Mouse (Mus musculus) left cerebral cortex, adult 8-10 months (tissue): ENCODE data around the gene Usp10. TPM values are rescaled to one million over a fixed set of nuclear protein-coding genes. Genes with fewer than 3 reads are reported as not detected.

Source experiments
- DNase-seq, 2 experiments: peaks; one replicate each; pipeline ENCODE4 v3.0.0; 2022; ENCODE audit warnings: low spot score in 2 of 2
- total RNA-seq, 4 experiments: library from RNA; stranded (reverse); gene quantifications; 2 replicates each; pipeline ENCODE4 v1.2.4; 2022

Gene Usp10
- total RNA-seq, 4 experiments from 2014 or later: 79.8 to 83.3 (median 82.0) TPM

DNA sequence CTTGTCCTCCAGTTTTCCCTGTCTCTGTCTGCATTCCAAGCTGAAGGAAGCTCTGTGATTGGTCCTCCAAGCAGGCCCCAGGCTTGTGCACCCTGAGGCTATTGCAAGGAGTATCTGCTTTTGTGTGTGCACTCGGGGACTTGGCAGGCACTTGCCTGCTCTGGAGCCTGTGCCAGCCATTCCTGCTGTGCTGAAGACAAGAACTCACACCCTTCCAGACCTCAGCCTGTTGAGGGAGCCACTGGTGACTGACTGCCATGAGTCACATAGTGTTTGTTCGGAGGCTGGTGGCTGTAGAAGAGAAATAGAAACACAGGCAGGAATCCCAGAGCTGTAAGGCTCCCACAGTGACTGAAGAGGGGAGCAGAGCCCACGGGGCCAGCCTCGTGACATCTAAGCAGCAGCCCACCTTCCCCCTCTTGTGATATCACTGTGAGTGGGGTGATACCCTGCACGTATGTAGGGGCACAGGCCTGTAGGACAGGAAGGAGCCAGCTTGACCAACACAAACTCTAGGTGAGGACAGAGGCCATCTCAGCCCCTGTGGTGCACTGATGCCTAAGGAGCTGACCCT is 50.5 kb downstream of the Usp10 start:
- DNase-seq: peak in 1 of 2 experiments; percentile 77

DNA sequence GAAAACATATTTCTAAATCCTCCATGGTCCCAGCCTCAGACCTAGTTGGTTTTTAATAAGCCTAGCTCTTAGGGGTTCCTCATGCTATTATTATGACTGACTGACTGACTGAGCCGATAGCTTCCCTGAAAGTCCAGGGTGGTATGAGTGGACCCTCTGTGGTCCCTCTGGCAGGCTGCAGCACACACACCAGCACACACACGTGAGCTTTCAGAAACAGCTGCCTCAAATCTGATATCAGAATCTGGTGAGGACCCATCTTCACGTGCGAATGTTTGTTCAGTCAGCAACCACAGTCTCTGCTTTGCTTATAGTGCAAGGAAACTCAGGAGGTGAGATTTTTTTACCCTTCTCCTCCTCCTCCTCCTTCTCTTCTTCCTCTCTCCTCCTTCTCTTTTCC is 54.7 kb downstream of the Usp10 start:
- DNase-seq: no peak

GRCm38 (mm10) chr8:119967435-119967834 is 57.3 kb downstream of the Usp10 start:
- no peak for DNase-seq

DNA sequence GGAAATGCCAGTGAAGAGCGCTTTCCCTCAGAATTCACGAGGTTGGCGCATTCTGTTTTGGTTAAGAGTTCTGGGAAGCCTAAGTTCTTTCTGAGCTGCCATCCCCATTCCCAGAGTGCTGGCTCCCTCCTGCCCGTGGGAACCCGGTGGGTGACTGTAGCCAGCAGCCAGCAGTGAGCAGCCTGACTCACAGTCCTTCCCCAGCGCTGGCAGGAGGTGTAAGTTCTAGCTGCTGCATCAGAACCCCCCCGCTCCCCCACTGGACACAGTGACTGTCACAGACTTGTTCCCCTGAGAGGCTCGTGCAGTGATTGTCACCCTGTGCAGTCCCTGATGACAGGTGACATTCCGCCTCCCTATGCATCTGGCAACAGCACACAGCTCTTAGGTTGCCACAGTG is 60.0 kb downstream of the Usp10 start:
- peak in 1 of 2 experiments; percentile 65 for DNase-seq

GRCm38 (mm10) chr8:119972558-119972957 is 62.4 kb downstream of the Usp10 start:
- DNase-seq: no peak

DNA sequence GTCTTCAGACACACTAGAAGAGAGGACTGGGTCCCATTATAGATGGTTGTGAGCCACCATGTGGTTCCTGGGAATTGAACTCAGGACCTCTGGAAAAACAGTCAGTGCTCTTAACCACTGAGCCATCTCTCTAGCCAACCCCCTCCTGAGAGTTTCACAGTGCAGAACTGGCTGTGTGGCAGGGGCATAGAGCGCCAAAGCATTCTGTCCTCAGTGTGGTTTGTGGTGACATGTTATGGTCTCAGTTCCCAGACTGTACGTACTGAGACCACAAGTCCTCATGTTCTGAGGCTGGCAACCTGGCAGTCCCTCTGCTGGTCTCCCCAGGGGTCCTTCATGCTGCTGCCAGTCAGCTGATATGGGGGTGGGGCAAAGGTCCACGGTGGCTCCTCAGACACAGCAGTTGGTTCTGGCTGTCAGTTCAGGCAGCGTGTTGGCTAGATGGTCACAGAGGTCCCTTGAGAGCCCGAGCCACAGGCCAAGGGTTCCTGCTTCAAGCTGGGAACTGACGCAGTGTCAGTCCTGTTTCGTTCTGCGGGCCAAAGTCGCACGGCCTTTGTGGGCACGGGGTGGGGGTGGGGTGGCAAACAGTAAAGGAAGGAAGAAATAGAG is 68.7 kb downstream of the Usp10 start:
- no peak for DNase-seq

DNA sequence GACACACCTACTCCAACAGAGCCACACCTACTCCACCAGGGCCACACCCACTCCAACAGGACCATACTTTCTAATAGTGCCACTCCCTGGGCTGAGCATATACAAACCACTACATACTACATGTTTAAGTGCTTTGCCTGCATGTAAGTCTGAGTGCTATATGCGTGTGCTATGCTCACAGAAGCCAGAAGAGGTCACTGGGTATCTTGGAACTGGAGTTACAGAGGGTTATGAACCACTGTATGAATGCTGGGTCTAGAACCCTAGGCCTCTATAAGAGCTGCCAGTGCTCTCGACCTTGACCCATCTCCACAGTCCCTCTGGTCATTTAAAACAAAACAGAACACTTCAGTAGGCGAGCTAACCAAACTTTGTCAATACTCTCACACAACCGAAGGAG is 71.1 kb downstream of the Usp10 start:
- DNase-seq: no peak

DNA sequence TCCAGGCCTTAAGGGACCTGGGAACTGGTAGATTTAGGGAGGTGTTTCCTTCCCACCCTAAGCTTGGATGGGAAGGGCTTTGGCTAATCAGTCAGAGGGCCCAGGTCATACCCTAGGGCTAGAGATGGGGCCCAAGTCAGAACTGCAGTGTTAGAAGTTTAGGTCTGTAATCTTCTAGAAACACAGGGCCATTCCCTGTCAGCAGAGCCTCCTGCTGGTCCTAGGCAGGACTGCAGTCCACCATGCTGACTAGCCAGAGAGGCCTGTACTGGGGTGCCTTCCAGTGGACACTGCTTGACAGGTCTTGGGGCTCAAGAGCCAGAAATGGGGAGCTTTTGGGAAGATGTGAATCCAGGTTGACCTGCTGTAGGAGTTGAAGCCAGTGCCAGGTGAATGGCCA is 73.9 kb downstream of the Usp10 start:
- DNase-seq: no peak

DNA sequence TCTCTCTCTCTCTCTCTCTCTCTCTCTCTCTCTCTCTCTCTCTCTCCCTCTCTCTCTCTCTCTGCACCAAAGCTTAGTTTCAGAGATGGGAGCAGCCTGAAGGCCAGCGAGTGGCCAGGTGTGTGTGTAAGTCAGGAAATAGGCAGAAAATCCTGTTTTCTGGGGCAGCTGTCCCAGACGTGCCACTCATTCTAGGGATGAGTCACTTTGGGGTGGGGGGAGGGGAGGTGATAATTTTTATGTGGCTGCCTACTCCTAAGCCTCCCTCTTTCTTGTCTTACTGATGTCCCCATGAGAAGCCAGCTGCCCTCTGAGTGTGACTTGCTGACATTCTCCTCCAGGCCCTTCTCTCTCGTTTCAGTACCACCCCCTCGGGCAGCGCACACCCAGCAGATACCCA is 76.0 kb downstream of the Usp10 start:
- no peak for DNase-seq

DNA sequence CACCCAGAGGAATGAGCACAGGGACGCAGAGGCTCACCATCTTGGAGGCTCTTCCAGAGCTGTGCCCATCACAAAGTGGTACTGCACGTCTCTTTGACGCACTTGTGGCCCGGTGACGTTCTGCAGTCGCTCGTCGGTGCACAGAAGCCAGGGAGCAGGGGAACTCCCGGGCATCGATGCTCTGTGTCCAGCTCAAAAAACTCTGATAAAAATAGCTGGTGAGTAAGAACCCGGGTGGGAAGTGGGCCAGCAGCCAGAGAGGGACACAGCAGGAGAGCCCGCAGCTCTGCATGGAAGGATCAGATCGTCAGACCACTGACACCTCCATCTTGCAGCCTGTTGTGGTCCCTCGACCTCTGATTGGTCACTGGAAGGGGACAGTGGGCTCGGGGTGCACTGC is 77.9 kb downstream of the Usp10 start:
- DNase-seq: no peak

- peak; percentile 18 to 30 for DNase-seq
These were observed 82.1 kb downstream of the Usp10 start, which contains the start of gene Crispld2 for GRCm38 (mm10) chr8:119992249-119992648. TSS of gene Crispld2 (plus strand) at chr8:119992438.

- DNase-seq: no peak
These were observed 84.0 kb downstream of the Usp10 start for GRCm38 (mm10) chr8:119994114-119994513.

DNA sequence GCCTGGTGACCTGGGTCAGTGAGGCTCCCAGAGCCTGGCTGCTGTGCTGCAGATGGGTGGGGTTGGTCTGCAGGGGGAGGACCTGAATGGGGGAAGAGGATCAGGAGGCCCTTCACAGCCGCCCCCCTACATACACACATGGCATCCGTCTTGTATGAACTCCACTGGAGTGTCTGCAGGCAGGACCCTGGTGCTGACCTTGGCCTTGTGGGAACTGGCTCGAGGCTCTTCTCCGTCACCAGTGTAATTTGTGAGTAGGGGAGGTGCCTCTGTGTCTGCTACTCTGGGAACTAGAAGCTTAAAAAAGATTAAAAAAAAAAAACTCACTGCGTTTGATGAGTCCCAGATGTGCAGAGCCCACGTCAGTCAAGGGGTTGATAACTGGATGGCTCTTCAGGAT is 84.4 kb downstream of the Usp10 start:
- DNase-seq: no peak

- DNase-seq: no peak
These were observed 87.1 kb downstream of the Usp10 start for GRCm38 (mm10) chr8:119997266-119997665.

DNA sequence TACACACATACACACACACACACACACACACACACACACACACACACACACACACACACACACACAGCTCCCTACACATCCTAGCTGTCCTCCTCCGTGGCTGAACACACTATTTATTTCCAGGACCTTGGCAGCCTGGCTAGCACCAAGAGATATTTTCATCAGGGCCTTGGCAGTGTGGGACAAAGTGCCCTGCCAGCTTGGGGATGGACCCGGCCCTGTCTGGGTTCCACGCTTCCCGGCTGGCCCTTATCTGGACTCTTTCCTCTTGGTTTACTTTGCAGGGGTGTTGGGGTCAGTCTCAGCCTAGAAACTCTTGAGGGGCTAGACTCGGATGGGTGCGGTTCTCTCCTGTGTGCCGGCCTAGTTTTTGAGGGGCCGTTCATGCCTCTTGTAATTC is 90.3 kb downstream of the Usp10 start:
- DNase-seq: no peak

- DNase-seq: no peak
These were observed 91.6 kb downstream of the Usp10 start for GRCm38 (mm10) chr8:120001712-120002111.

- DNase-seq: no peak
These were observed 92.2 kb downstream of the Usp10 start for GRCm38 (mm10) chr8:120002348-120002747.

DNA sequence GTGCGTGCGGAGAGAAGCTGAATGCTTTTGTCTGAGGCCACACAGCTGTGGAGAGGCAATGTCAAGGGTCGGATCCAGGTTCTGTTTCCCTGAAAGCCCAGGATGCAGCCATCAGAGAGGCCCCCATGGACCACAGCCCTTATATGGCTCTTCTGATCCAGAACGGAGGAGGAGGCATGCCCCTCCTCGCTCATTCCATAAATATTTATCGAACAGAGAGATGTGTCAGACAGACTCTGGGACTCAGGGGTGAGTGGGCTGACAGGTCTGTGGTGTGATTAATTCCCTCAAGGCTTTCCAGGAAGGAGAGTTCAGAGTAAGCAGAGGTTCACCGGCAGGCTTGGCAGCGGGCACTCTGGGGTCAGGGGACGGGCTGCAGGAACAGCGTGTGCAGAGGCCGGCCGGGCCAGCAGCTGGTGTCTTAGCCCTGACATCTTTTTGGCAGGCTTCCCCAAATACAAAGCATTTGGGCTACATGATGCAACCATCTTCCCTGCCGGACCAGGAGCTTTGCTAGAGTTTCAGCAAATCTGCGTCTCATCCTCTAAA is 94.1 kb downstream of the Usp10 start:
- DNase-seq: no peak

DNA sequence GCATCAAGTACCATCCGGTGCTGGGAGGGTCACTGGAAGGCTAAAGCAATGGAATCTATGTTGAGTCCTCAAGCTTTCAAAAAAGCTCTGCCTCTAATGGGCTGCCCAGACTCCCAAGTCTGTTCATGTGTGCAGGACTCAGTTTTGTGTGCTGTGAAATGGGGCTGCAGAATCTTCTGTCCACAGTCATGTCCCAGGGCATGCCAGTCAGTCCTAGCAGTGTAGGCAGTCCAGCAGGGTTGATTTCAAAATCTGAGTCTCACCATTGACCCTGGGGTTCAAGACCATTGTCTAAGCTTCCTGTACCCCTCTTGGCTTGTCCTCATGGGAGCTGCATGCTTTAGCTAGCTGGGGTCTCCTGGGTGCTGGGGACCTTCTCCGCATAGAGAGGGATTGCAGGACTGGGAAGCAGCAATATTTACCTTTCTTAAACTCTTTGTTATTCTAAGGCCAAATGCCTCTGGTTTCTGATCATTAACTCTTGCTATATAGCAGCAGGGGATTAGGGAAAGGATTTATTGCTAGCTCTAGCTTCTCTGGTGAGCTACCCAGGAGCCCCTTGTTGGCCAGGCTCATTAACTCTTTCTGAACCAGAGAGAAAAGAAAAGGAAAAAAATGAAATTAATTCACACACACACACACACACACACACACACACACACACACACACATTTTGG is 94.7 kb downstream of the Usp10 start:
- DNase-seq: no peak

GRCm38 (mm10) chr8:120006645-120007160 is 96.5 kb downstream of the Usp10 start:
- no peak for DNase-seq
